Mouse (Mus musculus): ENCODE results near the gene Cd9.

DNA sequence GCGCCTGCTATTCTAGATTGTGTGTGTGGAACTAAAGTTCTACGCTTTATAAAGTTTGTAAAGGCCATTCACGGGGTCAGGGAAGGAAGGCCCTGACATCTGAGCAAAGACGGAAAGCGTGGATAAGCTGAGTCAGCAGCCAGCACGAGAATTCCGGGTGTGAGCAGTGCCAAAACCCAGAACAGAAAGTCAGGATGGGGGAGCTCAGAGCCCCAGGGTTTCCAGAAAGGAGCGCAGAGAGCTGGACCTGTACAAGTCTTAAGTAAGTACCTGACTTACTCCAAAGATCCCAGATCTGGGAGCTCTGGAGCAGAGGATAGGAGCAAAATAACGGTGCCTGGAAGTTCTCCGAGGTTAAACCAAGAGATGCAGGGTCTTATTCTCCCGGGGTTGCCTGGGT is 84.0 kb downstream of the Cd9 start:
- TF ChIP-seq CTCF (IDR thresholded peaks at IDR 0.05; ENCODE audit: extremely low read depth, insufficient read depth, low read length) (no peak), POLR2A (IDR thresholded peaks at IDR 0.05; ENCODE audit: extremely low read depth, insufficient read depth, low read length) (no peak)
